Mouse (Mus musculus) forebrain, postnatal 0 days (tissue): ENCODE measurements around the gene Cep55. TPM values are rescaled to one million over a fixed set of nuclear protein-coding genes. Genes with fewer than 3 reads are reported as not detected.

Experiments
- ATAC-seq: fragments of 200-750 bp; cut with Nextera tagmentation; 2 replicates; pipeline ENCODE4 v1.8.0; 2017; ENCODE audit warnings: mild to moderate bottlenecking, moderate library complexity
- DNase-seq: peaks from one replicate; pipeline ENCODE4 v3.0.0-alpha.2; 2015
- H3K27ac ChIP-seq: fragments of 300-500 bp; sonication (generic); 2 replicates; pipeline ENCODE4 v1.5.1; 2014; ENCODE audit warnings: low read depth, mild to moderate bottlenecking, antibody characterized with exemption, low read length, moderate library complexity, mixed read lengths
- H3K27me3 ChIP-seq: fragments of 300-500 bp; sonication (generic); 2 replicates; pipeline ENCODE4 v1.6.1; 2014; ENCODE audit warnings: mild to moderate bottlenecking, low read length, mixed read lengths; ENCODE audit not compliant: insufficient read depth
- H3K36me3 ChIP-seq: fragments of 300-500 bp; sonication (generic); 2 replicates; pipeline ENCODE4 v1.6.1; 2014; ENCODE audit warnings: mild to moderate bottlenecking, moderate library complexity; ENCODE audit not compliant: insufficient read depth
- H3K4me1 ChIP-seq: fragments of 300-500 bp; sonication (generic); 2 replicates; pipeline ENCODE4 v1.6.1; 2014; ENCODE audit warnings: antibody characterized with exemption; ENCODE audit not compliant: insufficient read depth
- H3K4me2 ChIP-seq: fragments of 300-500 bp; sonication (generic); 2 replicates; pipeline ENCODE4 v1.6.1; 2014; ENCODE audit warnings: low read depth, mild to moderate bottlenecking, moderate library complexity
- H3K4me3 ChIP-seq: fragments of 300-500 bp; sonication (generic); 2 replicates; pipeline ENCODE4 v1.5.1; 2014; ENCODE audit warnings: low read depth, low read length, mixed read lengths
- H3K9ac ChIP-seq: fragments of 300-500 bp; sonication (generic); 2 replicates; pipeline ENCODE4 v1.6.1; 2014; ENCODE audit warnings: mild to moderate bottlenecking
- H3K9me3 ChIP-seq: fragments of 300-500 bp; sonication (generic); 2 replicates; pipeline ENCODE4 v1.6.1; 2016; ENCODE audit warnings: low read length
- CTCF ChIP-seq: sonication (generic); IDR thresholded peaks from 2 replicates; pipeline ENCODE4 v1.5.1; 2016; ENCODE audit warnings: antibody characterized with exemption, control low read depth, low read depth
- WGBS: fragments of 180-500 bp; shearing (Covaris S2); extraction: QIAGEN DNeasy Blood & Tissue Kit; methylation state at CpG from one replicate; pipeline ENCODE4 v1.1.7; 2014; 5-methylcytosine and 5-hydroxymethylcytosine counted together
- polyA plus RNA-seq: library from polyadenylated mRNA; unstranded; fragments of >200 nt; fragmentation: Nextera tagmentation; extraction: Ambion mirVana; gene quantifications from 2 replicates; pipeline ENCODE4 v1.2.1, GENCODE M21; 2015
- total RNA-seq: library from RNA; depleted of rRNA; stranded (reverse); fragments of >200 nt; gene quantifications from 2 replicates; pipeline ENCODE4 v1.2.3, GENCODE M21; 2014

Gene Cep55
- total and polyA plus RNA-seq, 2 experiments from 2014 or later: 2.3 to 3.9 TPM

DNA sequence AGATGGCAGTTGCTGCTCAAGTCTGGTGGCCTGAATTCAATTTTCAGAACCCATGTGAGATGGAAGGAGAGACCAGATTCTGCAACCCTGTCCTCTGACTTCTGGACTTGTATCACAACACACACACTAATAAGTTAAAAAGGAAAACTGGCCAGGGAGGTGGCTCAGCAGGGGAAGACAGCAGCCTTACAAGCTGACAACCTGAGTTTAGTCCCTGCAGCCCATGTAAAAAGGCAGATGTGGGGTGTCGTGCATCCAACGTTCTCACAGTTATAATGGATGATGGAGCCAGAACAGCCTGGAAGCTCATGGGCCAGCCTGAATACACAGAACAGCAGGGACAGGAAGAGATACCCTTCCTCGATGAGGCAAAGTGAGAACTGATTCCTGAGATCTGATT is 26.6 kb downstream of the Cep55 start:
- H3K27me3 ChIP-seq: no peaks in the 10 kb centered on the region
- H3K9ac ChIP-seq: no peak overlapping the region
- DNase-seq (no peak), ATAC-seq (no peak)
- TF ChIP-seq CTCF: no peak
- H3K36me3 ChIP-seq: no peaks in the 10 kb centered on the region
- no peak overlapping the region for H3K4me2 ChIP-seq
- H3K9me3 ChIP-seq: no peaks in the 10 kb centered on the region
- no peak overlapping the region for H3K4me3 ChIP-seq
- whole genome bisulfite sequencing: 78% methylated on average over 3 of the region's 3 CpGs
- no peak overlapping the region for H3K27ac ChIP-seq
- no peaks in the 10 kb centered on the region for H3K4me1 ChIP-seq

DNA sequence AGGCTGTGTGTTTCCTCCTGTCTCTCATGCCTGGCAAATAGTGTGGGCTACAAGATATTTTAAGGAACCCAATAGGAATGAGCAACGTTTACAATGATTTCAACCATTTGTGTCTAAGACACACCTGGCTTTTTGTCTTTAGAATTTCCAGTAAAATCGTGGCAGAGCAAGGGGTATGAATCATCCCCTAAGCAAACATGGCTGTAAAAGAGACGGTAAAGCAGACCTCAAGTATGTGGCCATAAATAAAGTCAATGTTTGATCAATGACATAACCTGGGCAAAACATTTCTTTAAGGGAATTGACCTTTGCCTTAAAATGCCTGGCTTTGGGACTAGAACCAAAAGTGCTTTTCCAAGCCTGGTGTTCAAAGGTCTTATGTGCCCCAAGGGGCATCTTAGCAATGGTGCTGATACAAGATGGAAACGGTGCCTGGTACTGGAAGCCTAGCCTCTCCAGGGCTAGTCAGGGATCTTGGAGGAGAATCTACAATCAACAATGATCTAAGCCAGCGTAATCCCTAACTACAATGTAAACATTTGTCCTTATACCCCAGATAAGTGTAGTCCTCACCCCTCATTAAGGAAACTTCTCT is 28.2 kb downstream of the Cep55 start:
- ATAC-seq (no peak), DNase-seq (no peak)
- Histone ChIP-seq H3K27ac (no peak overlapping the region), H3K4me3 (no peak overlapping the region), H3K4me1 (no peaks in the 10 kb centered on the region), H3K9me3 (no peaks in the 10 kb centered on the region), H3K4me2 (no peak overlapping the region), H3K27me3 (no peaks in the 10 kb centered on the region), H3K36me3 (no peaks in the 10 kb centered on the region), H3K9ac (no peak overlapping the region)
- 77% methylated on average over 5 of the region's 5 CpGs for WGBS
- TF ChIP-seq CTCF: no peak

DNA sequence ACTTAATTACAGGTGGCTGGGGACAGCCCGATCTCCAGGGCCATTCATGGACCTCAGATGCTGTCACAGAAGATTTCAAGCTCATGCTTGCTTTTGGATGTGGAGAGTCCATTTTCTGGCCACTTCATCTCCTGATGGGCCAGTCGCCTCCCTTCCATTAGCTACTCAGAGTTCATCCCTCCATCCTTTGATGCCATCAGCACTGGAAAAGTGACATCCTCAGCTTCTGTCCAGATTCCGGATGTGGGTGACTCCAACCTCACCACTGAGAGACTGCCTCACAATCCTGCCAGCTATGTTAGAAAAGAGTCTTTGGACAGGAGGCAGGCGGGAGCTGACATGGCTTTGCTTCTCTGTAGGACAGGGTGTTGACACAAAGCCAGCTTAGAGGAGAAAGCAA is 31.0 kb downstream of the Cep55 start:
- no peaks in the 10 kb centered on the region for H3K4me1 ChIP-seq
- H3K9me3 ChIP-seq: no peaks in the 10 kb centered on the region
- no peak overlapping the region for H3K4me3 ChIP-seq
- DNase-seq: no peak
- no peaks in the 10 kb centered on the region for H3K36me3 ChIP-seq
- no peak overlapping the region for H3K4me2 ChIP-seq
- no peak for TF ChIP-seq CTCF
- ATAC-seq: no peak
- no peak overlapping the region for H3K9ac ChIP-seq
- H3K27ac ChIP-seq: no peak overlapping the region
- no peaks in the 10 kb centered on the region for H3K27me3 ChIP-seq
- 91% methylated on average over 4 of the region's 4 CpGs for WGBS

DNA sequence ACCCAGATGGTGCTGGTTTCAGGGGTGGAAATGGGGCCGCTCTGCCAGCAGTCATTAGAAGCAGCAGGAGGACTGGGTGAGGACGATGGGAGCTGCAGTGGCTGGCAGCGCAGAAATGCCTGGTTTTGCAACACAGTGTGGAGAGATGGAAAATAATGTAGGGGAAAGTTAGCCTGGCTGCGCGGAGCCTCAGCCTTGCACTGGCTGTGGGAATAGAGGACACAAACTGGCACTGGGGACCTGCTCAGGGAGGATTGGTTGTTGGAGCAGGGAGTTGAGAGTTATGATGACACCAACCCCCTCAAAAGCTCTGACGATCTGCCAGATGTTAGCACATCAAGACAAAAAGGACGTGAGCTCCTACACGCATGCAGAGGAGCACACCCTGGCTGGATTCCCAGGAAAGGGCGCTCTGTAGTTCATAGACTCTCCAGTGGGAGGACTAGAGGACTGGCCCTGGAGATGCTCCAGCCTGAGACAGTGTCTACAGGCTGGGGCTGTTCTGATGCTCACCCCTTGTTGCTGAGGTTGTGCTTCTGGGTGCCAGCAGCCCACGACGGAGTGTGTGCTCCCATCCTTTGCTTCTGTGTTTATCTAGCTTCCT is 32.2 kb downstream of the Cep55 start:
- Histone ChIP-seq H3K9ac (no peak overlapping the region), H3K36me3 (no peaks in the 10 kb centered on the region), H3K27me3 (no peaks in the 10 kb centered on the region), H3K4me3 (no peak overlapping the region), H3K9me3 (no peaks in the 10 kb centered on the region), H3K4me2 (no peak overlapping the region), H3K4me1 (no peaks in the 10 kb centered on the region), H3K27ac (no peak overlapping the region)
- peak; percentile 68 for TF ChIP-seq CTCF
- 46% methylated on average over 11 of the region's 11 CpGs for WGBS
- ATAC-seq (peak; percentile 94), DNase-seq (peak; percentile 66)

DNA sequence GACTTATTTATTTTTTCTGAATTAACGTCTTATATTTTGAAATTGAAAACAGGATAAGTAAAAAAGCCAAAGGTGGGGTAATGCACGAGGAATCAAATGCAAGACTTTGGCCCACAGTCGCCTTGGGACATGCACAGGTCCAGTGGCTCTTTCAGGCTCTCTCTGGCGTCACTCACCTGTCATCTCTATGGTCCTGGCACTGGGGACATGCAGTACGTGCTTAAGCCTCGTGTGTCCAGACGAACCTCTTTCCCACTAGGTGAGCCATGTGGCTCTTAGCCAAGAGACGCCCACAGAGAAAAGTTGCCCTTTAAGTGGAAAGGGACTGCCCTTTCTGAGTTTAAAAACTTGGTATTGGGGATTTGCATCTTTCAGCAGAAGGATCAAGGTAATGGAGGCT is 34.5 kb downstream of the Cep55 start:
- Histone ChIP-seq H3K9ac (no peak overlapping the region), H3K4me2 (no peak overlapping the region), H3K9me3 (no peaks in the 10 kb centered on the region), H3K36me3 (no peaks in the 10 kb centered on the region), H3K27ac (no peak overlapping the region), H3K4me3 (no peak overlapping the region), H3K4me1 (no peaks in the 10 kb centered on the region), H3K27me3 (no peaks in the 10 kb centered on the region)
- DNase-seq: no peak
- ATAC-seq: no peak
- WGBS: 82% methylated on average over 8 of the region's 8 CpGs
- no peak for TF ChIP-seq CTCF

DNA sequence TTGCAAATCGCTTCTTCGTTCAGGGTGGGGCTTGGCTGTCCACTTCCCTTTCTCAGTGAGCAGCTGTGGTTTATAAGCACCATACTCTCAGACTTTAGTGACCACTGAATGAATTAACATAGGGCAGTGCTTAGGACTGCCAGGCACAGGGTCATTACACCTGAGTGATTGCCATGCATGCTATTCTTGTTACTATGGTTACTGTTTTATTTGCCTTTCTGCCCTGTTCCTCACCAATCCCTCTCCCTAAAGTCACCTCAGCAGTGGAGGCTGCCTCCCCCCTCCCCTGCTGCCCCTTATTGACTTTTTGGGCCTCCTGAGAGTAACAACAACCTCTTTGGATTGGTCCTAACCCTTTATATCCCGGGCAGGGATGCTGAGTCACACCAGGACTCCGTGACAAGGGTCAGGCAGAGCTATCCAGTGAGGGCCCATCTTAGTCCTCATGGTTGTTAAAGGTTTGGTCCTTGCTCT is 36.7 kb downstream of the Cep55 start:
- H3K9ac ChIP-seq: no peak overlapping the region
- DNase-seq (no peak), ATAC-seq (no peak)
- 64% methylated on average over 4 of the region's 4 CpGs for WGBS
- no peaks in the 10 kb centered on the region for H3K4me1 ChIP-seq
- no peaks in the 10 kb centered on the region for H3K9me3 ChIP-seq
- no peak overlapping the region for H3K4me2 ChIP-seq
- peaks cover 13% of the 10 kb centered on the region for H3K27me3 ChIP-seq
- H3K36me3 ChIP-seq: no peaks in the 10 kb centered on the region
- no peak overlapping the region for H3K27ac ChIP-seq
- H3K4me3 ChIP-seq: no peak overlapping the region
- no peak for TF ChIP-seq CTCF

DNA sequence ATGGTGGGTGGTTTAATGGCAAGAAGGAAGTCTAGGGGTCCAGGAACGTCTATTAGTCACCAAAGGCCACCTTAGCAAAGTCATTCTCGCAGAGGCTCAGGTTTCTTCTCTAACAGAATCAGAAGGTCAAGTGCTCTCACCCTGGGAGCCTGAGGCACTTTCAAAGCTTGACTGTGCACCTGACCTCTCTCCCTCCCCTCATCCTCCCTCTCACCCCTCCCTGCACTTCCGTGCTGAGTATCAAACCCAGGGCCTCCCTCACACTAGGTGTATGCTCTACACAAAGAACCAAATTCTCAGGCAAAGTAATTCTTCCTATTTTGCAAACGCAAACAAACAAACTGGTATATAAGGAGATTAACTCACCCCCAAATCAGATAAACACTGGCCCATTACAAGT is 41.4 kb downstream of the Cep55 start:
- no peak for ATAC-seq
- no peak for TF ChIP-seq CTCF

More for the DNA sequence above, 41.4 kb downstream of the Cep55 start:
- Histone ChIP-seq H3K4me3 (no peak overlapping the region), H3K9me3 (no peaks in the 10 kb centered on the region), H3K36me3 (no peaks in the 10 kb centered on the region), H3K9ac (no peak overlapping the region), H3K4me2 (no peak overlapping the region), H3K27ac (no peak overlapping the region), H3K27me3 (peaks cover 38% of the 10 kb centered on the region), H3K4me1 (no peaks in the 10 kb centered on the region)
- no peak for DNase-seq
- WGBS: 13% methylated on average over 4 of the region's 4 CpGs
